Mouse (Mus musculus) adrenal gland, postnatal 14 days (tissue): ENCODE measurements at regions not wholly inside any gene's neighbourhood (a gene's known extent, or its start where the extent isn't known, plus 50 kb on each side); places are given as distances from the start of the nearest gene placed in this dataset.
A peak's percentile ranks its signal among the peaks of the same experiment; 100 is the strongest.

Source experiments
- DNase-seq: peaks from one replicate; pipeline ENCODE4 v3.0.0; 2021; ENCODE audit warnings: mixed read lengths

- DNase-seq, result no peak
Observed at GRCm38 (mm10) chr7:67462591-67462990, 89.9 kb upstream of the Mef2a start.

DNA sequence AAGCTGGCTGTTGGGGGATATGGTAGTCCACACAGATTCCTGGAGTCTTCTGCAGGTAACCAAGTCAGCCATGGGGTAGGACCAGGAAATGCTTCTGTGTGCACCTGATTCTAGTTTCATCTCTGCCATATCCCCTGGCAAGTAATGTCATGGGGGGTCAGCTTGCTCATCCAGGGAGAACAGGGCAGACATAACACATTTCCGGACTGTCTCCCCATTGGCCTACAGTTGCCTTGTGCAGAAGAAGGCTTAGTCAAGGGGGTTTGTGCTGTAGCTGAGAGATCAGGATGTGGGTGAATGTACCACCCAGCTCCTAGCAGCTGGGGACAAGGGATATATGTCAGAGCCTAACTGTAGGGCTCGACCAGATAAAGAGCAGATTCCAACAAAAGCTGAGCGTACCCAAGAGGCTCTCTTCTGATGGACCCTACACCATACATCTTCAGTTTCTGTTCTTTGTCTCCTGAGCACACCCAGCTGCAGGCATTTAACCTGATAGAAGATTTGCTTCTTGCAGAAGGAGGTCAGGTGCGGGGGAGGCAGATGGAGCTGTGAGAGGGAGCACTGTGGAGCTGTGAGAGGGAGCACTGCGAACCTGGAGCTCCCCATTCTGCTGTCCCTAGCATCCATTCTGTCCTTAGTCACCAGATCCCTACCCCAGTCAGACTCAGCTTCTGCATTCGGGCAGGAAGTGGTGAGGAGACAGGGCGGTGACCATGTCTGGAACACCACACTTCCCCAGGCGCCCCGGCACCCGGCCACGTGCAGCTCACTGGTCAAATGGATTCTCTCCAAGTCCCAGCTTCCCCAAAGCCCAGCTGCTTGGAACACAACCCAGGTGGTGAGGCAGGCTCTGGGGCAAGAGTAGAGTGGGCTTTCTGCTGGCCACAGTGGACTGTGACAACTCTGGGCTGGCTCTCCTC is 88.9 kb upstream of the Mef2a start:
- peak; percentile 87 for DNase-seq

DNA sequence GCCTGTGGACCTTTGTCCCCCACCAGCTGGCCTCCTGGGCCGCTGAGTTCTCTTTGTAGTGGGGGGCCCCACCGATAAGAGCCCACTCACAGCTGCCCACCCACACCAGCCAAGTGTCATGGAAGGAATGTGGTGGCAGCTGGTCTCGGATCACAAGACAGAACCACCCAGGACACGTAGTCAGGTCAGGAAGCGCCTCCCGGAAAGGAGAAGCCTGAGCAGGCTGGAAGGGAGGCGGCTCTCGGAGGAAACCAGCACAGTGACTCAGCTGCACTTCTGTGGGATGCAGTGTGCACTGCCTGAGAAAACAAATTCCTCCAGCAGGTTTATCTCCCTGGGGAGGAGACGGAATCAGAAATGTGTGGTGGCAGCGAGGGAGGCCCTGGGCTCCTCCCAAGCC is 87.2 kb upstream of the Mef2a start:
- peak; percentile 43 for DNase-seq

DNA sequence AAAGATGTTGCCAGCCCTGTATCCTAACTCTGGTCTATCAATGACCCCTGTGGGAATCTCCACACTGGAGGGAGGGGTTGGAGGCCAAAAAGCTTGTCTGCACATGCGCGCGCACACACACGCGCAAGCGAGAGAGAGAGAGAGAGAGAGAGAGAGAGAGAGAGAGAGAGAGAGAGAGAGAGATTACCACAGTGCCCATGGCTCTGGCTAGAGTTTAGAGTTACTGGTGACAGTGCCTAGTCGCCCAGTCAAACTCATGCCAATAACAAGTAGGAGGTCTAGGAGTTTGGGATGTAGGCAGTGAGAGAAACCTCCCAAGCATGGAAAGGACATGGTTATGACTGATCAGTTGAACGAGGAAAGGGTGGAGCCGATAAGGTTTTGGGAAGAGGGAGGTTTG is 86.6 kb upstream of the Mef2a start:
- no peak for DNase-seq

- DNase-seq, result no peak
Observed at GRCm38 (mm10) chr7:67458640-67459039, 86.0 kb upstream of the Mef2a start.

DNA sequence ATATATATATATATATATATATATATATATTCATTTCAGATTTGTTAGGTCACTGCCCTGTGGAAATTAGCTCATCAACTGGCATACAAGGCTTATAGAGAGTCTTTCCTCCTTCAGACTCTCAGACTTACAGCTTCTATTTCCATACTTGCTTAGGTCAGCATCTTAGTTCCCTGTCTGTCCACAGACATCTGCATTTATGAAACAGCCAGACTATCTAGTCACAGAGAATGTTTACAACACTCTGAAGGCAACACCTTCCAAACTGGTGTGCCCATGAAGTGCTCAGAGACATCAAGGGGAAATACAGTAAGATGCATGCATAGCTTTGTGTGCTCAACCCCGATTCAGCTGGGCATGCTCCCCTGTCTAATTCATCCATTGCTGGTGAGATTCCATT is 85.2 kb upstream of the Mef2a start:
- DNase-seq, result no peak

DNA sequence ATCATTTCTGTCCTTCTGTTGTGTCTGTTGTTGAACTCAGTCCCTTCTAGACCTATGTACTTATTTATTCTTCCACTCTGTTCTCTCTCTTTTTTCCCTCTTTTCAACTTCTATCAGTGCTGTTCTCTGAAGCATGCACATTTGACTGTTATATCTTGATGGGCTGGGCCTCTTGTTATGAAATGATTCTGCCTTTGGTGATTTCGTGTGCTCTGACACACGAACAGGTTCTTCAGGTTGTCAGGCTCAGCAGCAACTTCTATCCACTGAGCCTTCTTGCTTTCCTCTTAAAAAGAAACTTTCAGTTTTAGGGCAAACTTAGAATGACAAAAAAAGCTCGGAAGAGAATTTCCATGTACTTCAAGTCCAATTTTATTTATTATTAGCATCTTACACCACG is 83.4 kb upstream of the Mef2a start:
- no peak for DNase-seq

- no peak for DNase-seq
Observed at GRCm38 (mm10) chr7:67454458-67454857, 81.8 kb upstream of the Mef2a start.

DNA sequence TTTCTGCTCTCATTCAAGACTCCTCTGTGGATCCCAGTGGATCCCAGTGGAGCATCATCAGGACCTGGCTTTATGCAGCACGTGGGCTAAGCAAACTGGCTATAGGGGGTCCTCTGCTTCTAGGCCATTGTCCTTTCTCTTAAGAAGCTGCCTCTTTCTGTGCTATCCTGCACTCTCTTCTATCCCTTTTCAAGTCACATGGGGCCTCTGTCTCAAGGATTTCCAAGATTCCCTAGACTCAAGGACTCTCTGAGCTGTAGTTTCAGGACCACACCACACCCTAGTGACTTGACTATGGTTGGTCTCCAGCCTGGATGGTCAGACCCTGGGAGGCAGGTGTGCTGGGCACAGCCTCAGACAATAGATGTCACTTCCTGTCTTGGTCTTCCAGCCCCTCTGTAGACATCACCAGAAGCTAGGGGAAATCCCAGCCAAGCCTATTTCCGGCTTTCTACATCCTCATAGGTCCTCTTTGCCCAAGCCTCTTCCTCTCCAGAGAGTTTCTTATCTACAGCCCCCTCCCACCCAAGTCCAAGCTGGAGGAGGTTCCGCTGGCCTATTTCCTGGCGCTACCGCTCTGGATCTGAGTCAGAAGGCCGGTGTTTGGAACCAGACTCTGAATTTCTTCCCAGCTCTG is 78.6 kb upstream of the Mef2a start:
- DNase-seq, result peak; percentile 56

DNA sequence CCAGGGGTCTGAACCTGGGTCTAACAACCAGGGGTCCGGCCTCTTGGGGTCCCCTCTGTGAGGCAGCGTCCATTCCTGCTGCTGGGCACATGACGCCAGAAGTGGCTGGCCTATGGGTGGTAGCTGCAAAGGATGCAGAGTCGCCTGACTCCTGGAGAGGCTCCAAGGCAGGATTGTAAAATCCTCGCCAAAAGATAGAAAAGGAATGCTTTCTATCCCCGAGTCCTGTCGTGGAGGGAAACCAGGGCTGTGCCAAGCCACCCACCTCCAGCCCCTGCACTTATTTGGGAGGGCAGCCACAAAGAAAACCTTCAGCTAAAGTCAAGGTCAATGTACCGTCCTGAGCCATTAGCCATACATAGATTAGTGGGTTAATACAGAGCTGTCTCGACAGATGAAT is 73.9 kb upstream of the Mef2a start:
- peak; percentile 52 for DNase-seq

DNA sequence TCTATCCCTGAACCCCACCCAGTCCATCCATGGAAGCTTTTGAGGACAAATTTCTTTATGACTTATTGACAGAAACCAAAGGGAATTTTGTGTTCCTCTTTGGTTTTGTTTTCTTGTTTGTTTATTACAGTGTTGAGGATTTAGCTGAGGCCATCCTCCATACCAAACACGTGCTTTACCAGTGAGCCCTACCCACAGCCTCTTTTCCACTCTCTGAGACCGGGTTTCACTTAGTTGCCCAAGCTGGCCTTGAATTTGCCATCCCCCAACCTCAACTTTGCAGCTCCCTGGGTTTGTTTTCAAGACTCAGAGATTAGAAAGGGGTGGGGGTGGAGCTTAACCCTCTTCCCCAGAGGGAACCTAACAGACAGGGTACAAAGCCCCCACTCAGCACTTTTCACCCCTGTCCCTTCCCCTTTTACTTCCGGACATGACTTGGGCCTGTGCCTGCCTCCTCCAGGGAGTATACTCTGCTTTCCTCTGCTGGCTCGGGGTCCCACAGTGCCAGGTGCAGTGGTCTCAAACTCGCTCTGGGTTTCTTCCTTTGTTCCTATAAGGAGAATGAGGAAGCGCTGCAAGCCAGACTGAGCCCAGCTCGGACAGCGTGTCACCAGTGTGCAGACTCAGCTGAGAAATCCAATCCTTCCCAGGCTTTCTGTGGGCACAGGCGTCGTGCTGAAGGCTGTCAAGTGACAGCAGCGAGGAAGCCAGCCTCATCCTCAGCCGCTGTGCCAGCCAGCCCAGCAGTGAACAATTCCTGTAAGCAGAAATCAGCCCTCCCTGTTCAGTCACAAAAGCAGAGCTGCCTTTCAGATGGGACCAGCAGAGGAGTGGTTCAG is 72.8 kb upstream of the Mef2a start:
- no peak for DNase-seq

DNA sequence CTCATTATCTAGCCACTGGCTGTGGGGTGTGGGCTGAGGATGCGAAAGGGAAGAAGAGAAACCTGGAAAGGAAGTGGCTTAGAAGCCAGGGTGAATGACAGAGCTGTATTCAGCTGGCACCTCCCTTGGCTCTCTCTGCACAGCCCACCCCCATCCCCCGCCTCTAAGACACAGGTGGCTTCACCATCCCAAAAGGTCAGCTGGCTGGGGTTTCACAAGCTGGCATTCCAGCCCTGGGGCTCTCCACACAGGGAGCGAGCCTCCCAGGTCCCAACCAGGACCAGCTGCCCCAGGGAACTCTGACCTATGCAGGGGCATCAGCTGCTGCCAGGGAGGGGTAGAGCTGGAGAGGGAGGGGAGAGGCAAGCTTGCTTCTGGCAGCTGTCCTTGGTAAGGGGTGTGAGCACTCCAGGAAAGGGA is 71.9 kb upstream of the Mef2a start:
- peak; percentile 24 for DNase-seq

DNA sequence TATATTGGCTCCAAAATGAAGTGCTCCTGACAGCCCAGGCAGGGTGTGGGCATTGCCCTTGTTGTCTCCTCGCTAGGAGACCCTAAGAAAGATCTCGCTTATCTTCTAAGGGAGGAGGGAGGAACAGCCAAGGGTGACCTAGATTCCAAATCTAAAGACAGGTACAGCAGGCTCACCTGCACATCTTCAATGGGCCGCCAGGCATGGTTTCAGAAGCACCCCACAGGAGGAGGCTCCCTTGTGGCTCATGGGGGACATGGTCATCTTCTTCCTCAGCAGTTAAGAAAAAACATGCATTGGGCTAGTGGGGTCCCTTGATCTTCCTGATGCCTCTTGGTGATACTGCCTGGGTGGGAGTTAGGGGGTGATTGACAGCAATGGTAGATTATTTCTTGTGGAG is 71.0 kb upstream of the Mef2a start:
- DNase-seq, result no peak

DNA sequence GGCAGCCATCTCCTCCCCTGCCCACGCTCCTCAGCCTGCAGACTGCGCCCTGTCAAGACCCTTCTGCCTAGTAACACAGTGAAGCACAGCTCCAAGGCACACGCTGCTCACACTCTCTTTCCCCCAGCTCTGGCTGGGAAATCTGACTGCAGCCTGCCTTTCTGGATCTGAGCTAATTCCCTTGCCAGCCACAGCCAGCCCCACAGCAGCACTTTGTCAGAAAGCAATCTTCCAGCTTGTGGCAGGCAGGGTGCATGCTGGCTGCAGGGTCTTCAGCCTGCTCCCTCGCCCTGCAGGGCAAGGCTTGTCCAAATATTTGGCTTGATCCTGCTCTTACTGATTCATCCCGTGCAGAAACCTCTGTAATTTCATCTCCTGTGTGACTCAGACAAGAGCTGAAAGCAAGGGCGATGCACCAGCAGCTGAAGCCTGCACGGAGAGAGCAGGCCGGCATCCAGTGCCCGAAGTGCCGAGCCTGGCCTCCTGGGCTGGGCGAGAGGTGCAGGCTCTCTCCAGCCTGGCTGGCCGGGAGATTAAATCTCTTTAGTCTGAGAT is 70.4 kb upstream of the Mef2a start:
- DNase-seq, result peak; percentile 70

- DNase-seq, result no peak
Observed at GRCm38 (mm10) chr7:67442284-67442683, 69.6 kb upstream of the Mef2a start.

DNA sequence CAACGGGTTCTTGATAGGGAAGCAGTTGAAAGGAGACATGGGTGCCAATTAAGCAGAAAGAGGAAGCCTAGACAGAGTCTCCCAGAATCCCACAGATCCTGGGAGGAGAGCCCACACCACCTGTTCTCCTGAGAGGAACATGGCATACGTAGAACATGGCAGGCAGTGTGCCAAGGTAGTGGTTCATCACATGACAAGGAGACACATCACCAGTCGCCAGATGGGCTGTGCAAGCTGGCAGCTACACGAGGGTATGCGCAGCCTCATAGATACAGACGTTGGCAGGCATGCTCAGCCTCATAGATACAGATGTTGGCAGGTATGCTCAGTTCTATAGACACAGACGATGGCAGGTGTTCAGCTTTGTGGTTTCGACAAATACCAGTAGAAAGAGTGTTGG is 68.1 kb upstream of the Mef2a start:
- no peak for DNase-seq

DNA sequence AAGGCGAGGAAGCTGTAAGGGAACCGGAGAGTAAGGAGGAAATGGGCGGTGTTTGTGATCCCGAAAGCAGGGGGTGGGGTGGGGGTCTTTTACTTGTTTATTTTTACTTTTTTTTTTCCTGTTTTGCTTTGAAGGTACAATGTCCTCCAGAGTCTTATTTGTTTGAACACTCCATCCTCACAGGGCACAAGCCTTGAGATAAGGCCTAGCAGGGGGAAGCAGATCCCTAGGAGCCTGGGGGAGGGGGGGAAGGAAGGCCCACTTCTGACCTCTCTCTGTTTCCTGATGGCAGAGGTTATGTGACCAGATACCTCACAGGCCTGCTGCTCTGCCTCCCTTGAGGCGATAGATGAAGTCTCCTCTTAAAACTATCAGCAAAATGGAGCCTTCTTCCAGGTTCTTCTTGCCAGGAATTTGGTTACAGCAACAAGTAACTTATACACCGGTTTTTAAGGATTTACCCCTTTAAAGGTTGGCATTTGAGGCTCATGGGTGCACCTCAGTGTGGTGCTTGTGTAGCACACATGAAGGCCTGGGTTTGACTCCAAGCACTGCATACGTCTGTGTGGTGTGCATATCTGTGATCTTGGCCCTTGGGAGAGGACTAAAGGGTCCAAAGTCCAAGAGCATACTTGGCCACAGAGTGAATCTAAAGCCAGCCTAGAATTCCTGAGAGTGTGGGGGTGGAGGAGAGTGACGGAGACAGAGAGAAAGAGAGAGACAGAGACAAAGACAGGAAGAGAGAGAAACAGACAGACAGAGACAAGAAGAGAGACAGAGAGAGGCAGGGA is 64.8 kb upstream of the Mef2a start:
- DNase-seq, result no peak

DNA sequence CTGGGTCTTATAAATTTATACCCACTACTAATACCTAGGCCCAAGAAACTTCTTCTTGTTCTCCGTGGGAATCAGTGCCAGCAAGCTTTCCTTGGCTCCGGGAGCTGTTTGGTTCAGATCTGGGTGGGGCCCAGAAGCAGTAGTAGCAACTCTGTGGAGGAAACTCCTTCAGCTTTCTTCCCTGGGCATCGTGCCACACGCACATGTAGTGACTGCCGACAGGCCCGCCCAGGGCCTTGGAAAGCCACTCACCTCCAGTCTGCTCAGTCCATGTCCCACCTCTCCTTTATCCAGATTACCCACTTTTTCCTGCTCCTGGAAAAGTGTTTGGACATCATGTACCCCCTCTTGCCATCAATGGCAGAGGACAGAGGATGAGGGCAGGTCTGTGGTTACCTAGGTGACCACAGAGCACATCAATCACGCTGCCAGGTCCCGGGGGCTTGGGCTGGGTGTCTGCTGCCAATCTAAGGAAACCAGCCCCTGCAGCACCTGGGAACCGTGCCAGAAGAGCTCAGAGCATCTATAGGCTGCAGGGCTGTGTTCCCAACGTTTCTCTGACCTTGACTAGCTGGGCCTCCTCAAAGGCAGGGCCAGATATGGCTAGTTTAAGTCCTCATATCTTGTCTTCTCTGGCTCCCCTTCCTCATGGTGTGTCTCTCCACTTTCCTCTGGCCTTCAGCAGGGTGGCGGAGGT is 63.1 kb upstream of the Mef2a start:
- DNase-seq, result peak; percentile 64

GRCm38 (mm10) chr7:67430987-67431386 is 58.3 kb upstream of the Mef2a start:
- DNase-seq, result no peak

DNA sequence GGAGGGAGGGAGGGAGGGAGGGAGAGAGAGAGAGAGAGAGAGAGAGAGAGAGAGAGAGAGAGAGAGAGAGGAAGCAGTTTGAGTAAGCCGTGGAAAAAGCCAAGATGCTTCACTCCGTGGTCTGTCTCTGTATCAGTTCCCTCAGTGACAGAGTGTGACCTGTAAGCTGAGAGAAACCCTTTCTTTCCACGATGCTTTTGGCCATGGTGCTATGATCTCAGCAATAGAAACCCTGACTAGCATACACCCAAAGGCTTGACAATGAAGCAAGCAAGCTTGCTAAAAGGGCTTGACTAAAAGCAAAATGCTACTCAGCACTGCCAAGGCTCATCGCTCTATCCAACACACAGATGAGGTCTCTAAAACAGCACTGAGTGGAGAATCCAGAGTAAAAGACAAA is 57.4 kb upstream of the Mef2a start:
- DNase-seq, result no peak
